Mouse (Mus musculus): Measurements from ENCODE around the gene Gdf9.

Gdf9 gene

GRCm38 (mm10) chr11:53478383-53479170 is 47.8 kb downstream of the Gdf9 start:
- DNase-seq (ENCODE audit: low read depth, low spot score): no peak

DNA sequence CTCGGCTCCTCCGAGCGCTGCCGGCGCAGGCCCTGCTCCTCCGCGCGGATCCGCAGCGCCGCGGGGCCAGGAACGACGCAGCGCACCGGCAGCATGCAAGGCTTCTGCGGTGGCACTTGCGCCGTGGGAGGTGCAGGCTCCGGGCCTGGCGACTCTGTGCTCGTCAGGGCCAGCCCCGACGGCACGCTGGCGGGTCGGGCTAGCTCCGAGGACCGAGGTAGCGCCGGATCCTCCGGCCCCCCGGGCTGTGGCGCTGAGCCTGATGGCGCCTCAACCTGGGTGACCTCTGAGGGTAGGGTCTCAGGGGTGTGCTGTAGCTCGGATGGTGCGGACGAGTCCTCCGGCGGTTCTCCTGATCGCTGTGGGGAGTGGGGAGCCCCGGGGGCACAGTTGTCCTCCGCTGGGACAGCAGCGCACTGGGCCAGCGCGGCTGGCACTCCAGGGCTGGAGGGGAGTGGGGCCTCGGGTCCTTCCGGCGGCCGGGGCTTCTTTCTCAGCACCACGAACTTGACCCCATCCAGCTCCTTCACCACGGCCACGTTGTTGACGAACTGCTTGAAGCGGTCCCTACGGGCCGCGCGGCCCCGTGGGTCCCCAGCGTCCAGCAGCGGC is 48.5 kb downstream of the Gdf9 start:
- DNase-seq (ENCODE audit: low read depth, low spot score): no peak

DNA sequence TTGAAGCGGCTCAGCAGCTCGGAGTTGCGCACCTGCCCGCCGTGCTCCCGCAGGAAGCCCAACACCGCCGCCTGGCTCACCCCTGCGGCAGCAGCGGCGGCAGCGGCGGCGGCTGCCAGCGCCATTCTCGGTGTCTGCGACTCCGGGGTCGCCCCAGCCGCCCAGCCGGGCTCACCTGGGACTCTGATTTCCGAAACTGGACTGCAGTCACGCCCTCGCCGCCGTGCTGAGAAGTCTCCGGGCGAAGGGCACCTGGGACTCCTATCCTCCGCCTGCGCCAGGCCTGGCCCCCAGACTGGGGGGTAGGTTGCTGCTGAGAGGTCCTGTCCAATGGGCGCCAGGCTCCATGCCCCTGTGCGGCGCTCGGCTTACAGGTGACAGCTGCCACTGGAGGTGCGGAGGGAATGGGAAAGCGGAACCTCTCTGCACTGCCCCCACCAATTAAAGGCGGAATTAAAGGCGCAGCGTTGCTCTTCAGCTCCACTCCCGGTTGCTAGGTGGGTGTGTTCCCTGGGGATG is 49.0 kb downstream of the Gdf9 start, which contains the start of the genes Gm9945 and Sowaha:
TSS of gene Gm9945 (plus strand) at position 384 of the 519 bp plus-strand sequence.
TSS of gene Sowaha (minus strand) at position 492 of the 519 bp plus-strand sequence.
- no peak for DNase-seq (ENCODE audit: low read depth, low spot score)

- no peak for DNase-seq (ENCODE audit: low read depth, low spot score)
Observed at GRCm38 (mm10) chr11:53481088-53481730, 50.4 kb downstream of the Gdf9 start.

- DNase-seq (ENCODE audit: low read depth, low spot score): no peak
Observed at GRCm38 (mm10) chr11:53483159-53483891, 52.5 kb downstream of the Gdf9 start.

DNA sequence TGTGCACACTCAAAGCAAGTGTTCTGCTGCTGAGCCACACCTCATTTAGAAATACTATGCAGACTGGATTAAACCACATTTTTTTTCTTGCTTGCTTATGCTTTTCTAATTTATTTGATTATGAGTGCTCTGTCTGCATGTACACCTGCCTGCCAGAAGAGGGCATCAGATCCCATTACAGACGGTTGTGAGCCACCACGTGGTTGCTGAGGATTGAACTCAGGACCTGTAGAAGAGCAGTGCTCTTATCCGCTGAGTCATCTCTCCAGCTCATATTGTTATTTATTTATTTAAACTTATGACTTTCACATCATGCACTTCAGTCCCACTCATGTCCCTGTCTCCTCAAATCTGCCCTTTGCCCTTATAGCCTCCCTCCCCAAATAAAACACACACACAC is 54.9 kb downstream of the Gdf9 start:
- DNase-seq (ENCODE audit: low read depth, low spot score): no peak

DNA sequence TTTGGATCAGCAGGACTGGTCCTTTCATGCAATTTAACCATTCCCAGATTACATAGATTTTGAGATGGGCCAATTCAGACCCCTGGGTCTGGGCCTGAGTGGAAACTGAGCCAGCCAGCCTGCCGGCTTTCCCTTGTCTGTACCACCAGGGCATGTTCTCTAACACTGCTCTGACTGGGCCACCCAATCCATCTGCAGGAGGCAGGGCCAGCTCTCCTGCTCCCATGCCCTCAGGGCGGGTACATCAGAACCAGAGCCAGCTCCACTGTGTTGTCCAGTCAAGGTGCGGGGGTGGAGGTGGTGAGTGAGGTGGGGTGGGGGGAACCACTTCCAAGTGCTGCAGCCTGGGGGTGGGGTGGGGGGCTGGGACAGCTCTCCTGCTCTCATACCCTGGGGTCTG is 55.5 kb downstream of the Gdf9 start:
- no peak for DNase-seq (ENCODE audit: low read depth, low spot score)

DNA sequence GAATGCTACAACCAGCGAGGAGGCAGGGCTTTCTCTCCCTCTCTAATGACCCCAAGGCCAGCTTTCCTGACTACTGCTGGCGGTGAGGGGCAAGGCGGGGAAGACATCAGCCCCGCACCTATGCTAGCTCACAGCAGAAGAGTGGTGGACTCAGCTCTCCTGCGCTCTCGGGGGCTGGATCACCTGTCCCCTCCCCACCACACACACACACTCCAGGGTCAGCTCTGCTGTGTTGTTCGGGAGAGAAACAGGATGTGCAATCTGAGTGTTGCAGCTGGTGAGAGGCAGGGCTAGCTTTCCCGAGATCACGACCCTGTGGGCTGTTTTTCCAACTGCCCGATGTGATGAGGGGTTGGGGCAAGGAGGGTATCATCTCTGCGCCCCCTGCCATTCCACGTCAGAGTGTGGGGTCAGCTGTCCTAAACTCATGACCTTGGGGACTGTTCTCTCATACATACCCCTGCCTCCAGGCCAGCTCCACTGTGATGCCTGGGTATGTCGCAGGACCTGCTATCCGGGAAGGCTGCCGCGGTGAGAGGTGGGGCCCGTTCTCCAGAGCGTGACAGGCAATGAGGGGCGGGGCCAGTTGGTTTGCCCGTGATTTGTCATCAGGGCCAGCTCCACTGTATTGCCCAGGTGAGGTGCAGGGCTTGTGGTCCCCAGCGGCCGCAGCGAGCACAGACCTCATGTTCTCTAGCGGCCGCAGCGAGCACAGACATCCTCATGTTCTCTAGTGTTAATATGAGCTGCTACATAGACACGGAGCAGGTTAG is 56.2 kb downstream of the Gdf9 start:
- no peak for DNase-seq (ENCODE audit: low read depth, low spot score)

Data from forelimb bud, embryonic 11.5 days (tissue).